Mouse (Mus musculus) bone marrow macrophage, adult 2 months (primary cell): ENCODE data around the gene Abcf2.

Source experiments
- CTCF ChIP-seq: IDR thresholded peaks from 2 replicates; pipeline ENCODE4 v1.5.1; 2012; ENCODE audit warnings: low read depth, mild to moderate bottlenecking, low read length, moderate library complexity
- POLR2A ChIP-seq: IDR thresholded peaks from 2 replicates; pipeline ENCODE4 v1.6.1; 2012; ENCODE audit warnings: mild to moderate bottlenecking, low read depth, low read length, borderline replicate concordance

GRCm38 (mm10) chr5:24589511-24590500 is 12.5 kb upstream of the Abcf2 start:
- TF ChIP-seq POLR2A (no peak), CTCF (no peak)
